Mouse (Mus musculus) megakaryocyte, embryonic 14.5 days (primary cell): ENCODE data around the gene Ly75.

ENCODE experiments used
- FLI1 ChIP-seq: IDR thresholded peaks from 2 replicates; pipeline ENCODE4 v1.6.1; 2012; ENCODE audit warnings: low read length, inconsistent platforms, mixed read lengths
- GATA1 ChIP-seq: IDR thresholded peaks from 3 replicates; pipeline ENCODE4 v1.6.1; 2012; ENCODE audit warnings: mixed read lengths, low read length, inconsistent platforms, borderline replicate concordance

- TF ChIP-seq GATA1 = no peak
- TF ChIP-seq FLI1 = no peak
Measured at GRCm38 (mm10) chr2:60298266-60298665, 84.8 kb downstream of the Ly75 start.
